Mouse (Mus musculus) neural tube, embryonic 14.5 days (tissue): ENCODE measurements around the gene Rnf224. TPM values are rescaled to one million over a fixed set of nuclear protein-coding genes. Genes with fewer than 3 reads are reported as not detected.
A peak's percentile ranks its signal among the peaks of the same experiment; 100 is the strongest.

Experiments
- ATAC-seq: fragments of 200-750 bp; cut with Nextera tagmentation; 2 replicates; pipeline ENCODE4 v1.8.0; 2017; ENCODE audit warnings: low read depth, mild to moderate bottlenecking, moderate TSS enrichment, moderate library complexity
- H3K27ac ChIP-seq: fragments of 300-500 bp; sonication (generic); 2 replicates; pipeline ENCODE4 v1.5.1; 2014; ENCODE audit warnings: low read depth, mild to moderate bottlenecking, control low read depth, low read length, moderate library complexity, mixed read lengths
- H3K27me3 ChIP-seq: fragments of 300-500 bp; sonication (generic); 2 replicates; pipeline ENCODE4 v1.6.1; 2014; ENCODE audit warnings: low read length; ENCODE audit not compliant: control insufficient read depth, insufficient read depth
- H3K36me3 ChIP-seq: fragments of 300-500 bp; sonication (generic); 2 replicates; pipeline ENCODE4 v1.6.1; 2014; ENCODE audit warnings: low read length, mixed read lengths; ENCODE audit not compliant: control insufficient read depth, insufficient read depth
- H3K4me1 ChIP-seq: fragments of 300-500 bp; sonication (generic); 2 replicates; pipeline ENCODE4 v1.6.1; 2014; ENCODE audit warnings: low read length; ENCODE audit not compliant: control insufficient read depth, insufficient read depth
- H3K4me2 ChIP-seq: fragments of 300-500 bp; sonication (generic); 2 replicates; pipeline ENCODE4 v1.6.1; 2014; ENCODE audit warnings: mild to moderate bottlenecking, low read depth, low read length, control low read depth
- H3K4me3 ChIP-seq: fragments of 300-500 bp; sonication (generic); 2 replicates; pipeline ENCODE4 v1.5.1; 2014; ENCODE audit warnings: low read depth, low read length, control low read depth, mixed read lengths
- H3K9ac ChIP-seq: fragments of 300-500 bp; sonication (generic); replicated peaks from 2 replicates; pipeline ENCODE4 v1.6.1; 2014; ENCODE audit warnings: low read depth, mild to moderate bottlenecking, control low read depth, low read length, mixed read lengths
- H3K9me3 ChIP-seq: fragments of 300-500 bp; sonication (generic); 2 replicates; pipeline ENCODE4 v1.6.1; 2016; ENCODE audit warnings: low read length; ENCODE audit not compliant: control insufficient read depth
- WGBS: fragments of 180-500 bp; shearing (Covaris S2); extraction: QIAGEN DNeasy Blood & Tissue Kit; methylation state at CpG from one replicate; pipeline ENCODE4 v1.1.7; 2014; 5-methylcytosine and 5-hydroxymethylcytosine counted together
- polyA plus RNA-seq: library from polyadenylated mRNA; unstranded; fragments of >200 nt; fragmentation: Nextera tagmentation; extraction: Ambion mirVana; gene quantifications from 2 replicates; pipeline ENCODE4 v1.2.1, GENCODE M21; 2014

Rnf224 gene
- polyA plus RNA-seq, result not detected in 2 replicates

GRCm38 (mm10) chr2:25236614-25237013 is at the start of gene Rnf224:
Gene Rnf224 (minus strand): TSS chr2:25236787.
- H3K9me3 ChIP-seq, result no peaks in the 10 kb centered on the region
- H3K4me3 ChIP-seq, result no peak within 1 kb of the TSS
- no peak within 1 kb of the TSS for H3K27ac ChIP-seq
- no peaks in the 10 kb centered on the region for H3K36me3 ChIP-seq
- H3K9ac ChIP-seq, result no peak within 1 kb of the TSS
- peaks cover 4% of the 10 kb centered on the region; the same call in 1 of the 2 replicates for H3K4me1 ChIP-seq
- 40% methylated on average over 8 of the region's 8 CpGs for WGBS
- no peaks in the 10 kb centered on the region for H3K27me3 ChIP-seq
- no peak for ATAC-seq
- H3K4me2 ChIP-seq, result no peak within 1 kb of the TSS

- Histone ChIP-seq H3K9me3 (no peaks in the 10 kb centered on the region), H3K27me3 (peaks cover 32% of the 10 kb centered on the region), H3K4me1 (peaks cover 13% of the 10 kb centered on the region), H3K4me2 (no peak overlapping the region), H3K36me3 (peaks cover 32% of the 10 kb centered on the region), H3K27ac (no peak overlapping the region), H3K4me3 (no peak overlapping the region), H3K9ac (no peak overlapping the region)
- no peak for ATAC-seq
- 95% methylated on average over 1 of the region's 1 CpGs for WGBS
Measured at GRCm38 (mm10) chr2:25286314-25286713, 49.7 kb upstream of the Rnf224 start.

GRCm38 (mm10) chr2:25285551-25285950 is 49.0 kb upstream of the Rnf224 start:
- Histone ChIP-seq H3K9me3 (no peaks in the 10 kb centered on the region), H3K9ac (no peak overlapping the region), H3K27ac (no peak overlapping the region), H3K4me3 (no peak overlapping the region), H3K36me3 (peaks cover 35% of the 10 kb centered on the region), H3K27me3 (peaks cover 25% of the 10 kb centered on the region), H3K4me2 (no peak overlapping the region), H3K4me1 (peaks cover 7% of the 10 kb centered on the region)
- 98% methylated on average over 2 of the region's 2 CpGs for WGBS
- no peak for ATAC-seq

GRCm38 (mm10) chr2:25278928-25279882 is 42.6 kb upstream of the Rnf224 start:
- H3K4me1 ChIP-seq, result no peaks in the 10 kb centered on the region
- no peak overlapping the region for H3K27ac ChIP-seq
- ATAC-seq, result peak; percentile 50; the same call in 1 of the 2 replicates
- H3K4me3 ChIP-seq, result no peak overlapping the region
- H3K9ac ChIP-seq, result no peak overlapping the region
- no peak overlapping the region for H3K4me2 ChIP-seq
- peaks cover 71% of the 10 kb centered on the region for H3K36me3 ChIP-seq
- WGBS, result 69% methylated on average over 13 of the region's 13 CpGs
- no peaks in the 10 kb centered on the region for H3K9me3 ChIP-seq
- no peaks in the 10 kb centered on the region for H3K27me3 ChIP-seq

- 0 out of 2 replicates have a peak, but pooled peaks have one; percentile 1 for ATAC-seq
- WGBS, result 45% methylated on average over 16 of the region's 16 CpGs
- H3K4me3 ChIP-seq, result peak overlapping the region; percentile 86
- H3K27me3 ChIP-seq, result no peaks in the 10 kb centered on the region
- H3K4me2 ChIP-seq, result peak overlapping the region; percentile 95
- H3K27ac ChIP-seq, result no peak overlapping the region; the same call in 1 of the 2 replicates
- H3K9ac ChIP-seq, result peak overlapping the region; percentile 76
- H3K9me3 ChIP-seq, result no peaks in the 10 kb centered on the region
- H3K4me1 ChIP-seq, result peaks cover 22% of the 10 kb centered on the region
- peaks cover 45% of the 10 kb centered on the region for H3K36me3 ChIP-seq
Measured at GRCm38 (mm10) chr2:25273010-25273409, 36.4 kb upstream of the Rnf224 start.

GRCm38 (mm10) chr2:25272515-25272914 is 35.9 kb upstream of the Rnf224 start:
- peaks cover 27% of the 10 kb centered on the region for H3K4me1 ChIP-seq

GRCm38 (mm10) chr2:25271827-25272511 is 35.4 kb upstream of the Rnf224 start, which contains the start of the genes Ssna1 and Anapc2:
Gene Ssna1 (minus strand): TSS chr2:25272438.
Gene Anapc2 (plus strand): TSS chr2:25272478.
- H3K36me3 ChIP-seq, result peaks cover 36% of the 10 kb centered on the region
- peaks cover 32% of the 10 kb centered on the region for H3K4me1 ChIP-seq
- under 1% methylated on average over 53 of the region's 55 CpGs for WGBS

More at GRCm38 (mm10) chr2:25272515-25272914, 35.9 kb upstream of the Rnf224 start:
- Histone ChIP-seq H3K9ac (peak overlapping the region; percentile 76), H3K4me2 (peak overlapping the region; percentile 95), H3K27ac (peak overlapping the region; percentile 64), H3K36me3 (peaks cover 42% of the 10 kb centered on the region), H3K4me3 (peak overlapping the region; percentile 86), H3K27me3 (no peaks in the 10 kb centered on the region), H3K9me3 (no peaks in the 10 kb centered on the region)
- WGBS, result 0% methylated on average over 27 of the region's 29 CpGs
- ATAC-seq, result peak; percentile 54

GRCm38 (mm10) chr2:25267746-25268309 is 31.2 kb upstream of the Rnf224 start:
- WGBS, result 73% methylated on average over 4 of the region's 4 CpGs
- ATAC-seq, result no peak

More at GRCm38 (mm10) chr2:25271827-25272511, 35.4 kb upstream of the Rnf224 start, which contains the start of the genes Ssna1 and Anapc2:
- Histone ChIP-seq H3K27me3 (no peaks in the 10 kb centered on the region), H3K9me3 (no peaks in the 10 kb centered on the region), H3K27ac (peak within 1 kb of the TSS; percentile 82), H3K4me3 (peak within 1 kb of the TSS; percentile 86), H3K4me2 (peak within 1 kb of the TSS; percentile 95), H3K9ac (peak within 1 kb of the TSS; percentile 76)
- peak; percentile 95 for ATAC-seq

More at GRCm38 (mm10) chr2:25267746-25268309, 31.2 kb upstream of the Rnf224 start:
- peaks cover 16% of the 10 kb centered on the region for H3K36me3 ChIP-seq
- no peaks in the 10 kb centered on the region for H3K9me3 ChIP-seq
- H3K9ac ChIP-seq, result no peak overlapping the region
- peak overlapping the region; percentile 11; the same call in 1 of the 2 replicates for H3K4me2 ChIP-seq
- H3K4me3 ChIP-seq, result no peak overlapping the region
- no peaks in the 10 kb centered on the region for H3K27me3 ChIP-seq
- no peak overlapping the region for H3K27ac ChIP-seq
- H3K4me1 ChIP-seq, result peaks cover 60% of the 10 kb centered on the region
